Mouse (Mus musculus) hindbrain, embryonic 12.5 days (tissue): Measurements from ENCODE around the gene Ubap2. TPM values are rescaled to one million over a fixed set of nuclear protein-coding genes. Genes with fewer than 3 reads are reported as not detected.

ENCODE experiments used
- ATAC-seq: fragments of 200-750 bp; cut with Nextera tagmentation; 2 replicates; pipeline ENCODE4 v1.8.0; 2017; ENCODE audit warnings: moderate TSS enrichment; ENCODE audit not compliant: low FRiP score
- H3K27ac ChIP-seq: fragments of 300-500 bp; sonication (generic); 2 replicates; pipeline ENCODE4 v1.5.1; 2016; ENCODE audit warnings: mild to moderate bottlenecking
- H3K27me3 ChIP-seq: fragments of 300-500 bp; sonication (generic); 2 replicates; pipeline ENCODE4 v1.6.1; 2016; ENCODE audit warnings: mild to moderate bottlenecking
- H3K36me3 ChIP-seq: fragments of 300-500 bp; sonication (generic); 2 replicates; pipeline ENCODE4 v1.6.1; 2016; ENCODE audit warnings: mild to moderate bottlenecking
- H3K4me1 ChIP-seq: fragments of 300-500 bp; sonication (generic); 2 replicates; pipeline ENCODE4 v1.6.1; 2016
- H3K4me2 ChIP-seq: fragments of 300-500 bp; sonication (generic); replicated peaks from 2 replicates; pipeline ENCODE4 v1.6.1; 2016; ENCODE audit warnings: mild to moderate bottlenecking
- H3K4me3 ChIP-seq: fragments of 300-500 bp; sonication (generic); 2 replicates; pipeline ENCODE4 v1.5.1; 2016; ENCODE audit warnings: mild to moderate bottlenecking
- H3K9ac ChIP-seq: fragments of 300-500 bp; sonication (generic); 2 replicates; pipeline ENCODE4 v1.6.1; 2016; ENCODE audit warnings: mild to moderate bottlenecking, moderate library complexity
- H3K9me3 ChIP-seq: fragments of 300-500 bp; sonication (generic); replicated peaks from 2 replicates; pipeline ENCODE4 v1.6.1; 2016; ENCODE audit warnings: mild to moderate bottlenecking
- WGBS: fragments of 180-500 bp; shearing (Covaris S2); methylation state at CpG from one replicate; pipeline ENCODE4 v1.1.7; 2016; 5-methylcytosine and 5-hydroxymethylcytosine counted together
- polyA plus RNA-seq: library from polyadenylated mRNA; unstranded; fragments of >200 nt; fragmentation: Nextera tagmentation; extraction: Ambion mirVana; gene quantifications from 2 replicates; pipeline ENCODE4 v1.2.1, GENCODE M21; 2016

Gene Ubap2
- polyA plus RNA-seq, 1 experiment from 2014 or later: 71.1 TPM

DNA sequence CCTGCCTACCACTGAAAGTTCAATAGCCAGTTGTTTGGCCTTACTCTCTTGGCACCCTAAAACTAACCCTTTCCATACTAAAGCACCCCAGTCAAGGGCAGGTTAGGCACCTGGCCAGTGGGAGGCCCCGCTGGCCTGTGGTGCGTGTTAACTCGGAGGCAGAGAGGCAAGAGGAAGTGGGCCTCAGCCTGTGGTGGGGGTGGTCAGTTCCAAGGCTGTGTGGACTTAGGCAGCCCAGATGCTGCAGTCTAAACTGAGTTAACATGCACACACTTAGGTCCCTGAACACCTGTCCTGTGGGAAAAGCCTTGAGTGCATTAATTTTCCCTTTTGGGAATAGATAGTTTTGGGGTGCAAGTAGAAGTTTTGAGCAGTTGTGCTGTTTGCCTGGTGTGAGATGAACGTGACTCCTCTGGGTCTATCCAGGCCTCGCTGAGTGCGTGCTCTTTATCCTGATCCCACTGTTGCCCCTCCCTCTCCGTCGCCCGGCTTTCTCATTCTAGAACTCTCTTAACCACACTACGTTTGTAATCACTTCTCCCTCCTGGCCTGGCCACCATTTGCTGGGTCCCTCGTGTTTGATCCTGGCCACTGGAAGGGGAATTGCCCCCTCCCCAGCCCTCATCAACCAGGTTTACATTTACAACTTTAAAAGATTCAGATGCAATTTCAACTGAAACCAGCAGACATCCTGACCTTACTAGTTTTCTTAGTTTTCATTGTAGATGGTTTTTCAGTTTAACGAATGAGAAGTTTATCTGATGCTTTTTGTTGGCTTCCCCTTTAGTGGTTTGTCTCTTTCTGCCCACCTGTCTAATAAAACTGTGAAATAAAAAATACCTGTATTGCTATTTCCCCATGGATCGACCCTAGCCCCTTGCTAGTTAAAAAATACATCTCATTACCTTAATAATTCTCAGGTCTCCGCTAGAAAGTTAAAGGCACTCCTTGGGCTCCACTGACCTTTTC, 82.1 kb downstream of the Ubap2 start:
- no peaks in the 10 kb centered on the region for H3K4me1 ChIP-seq
- 77% methylated on average over 14 of the region's 14 CpGs for WGBS
- H3K4me2 ChIP-seq: no peak overlapping the region
- no peaks in the 10 kb centered on the region for H3K27me3 ChIP-seq
- ATAC-seq: no peak
- H3K27ac ChIP-seq: no peak overlapping the region
- peaks cover 80% of the 10 kb centered on the region for H3K36me3 ChIP-seq
- no peak overlapping the region for H3K4me3 ChIP-seq
- H3K9me3 ChIP-seq: no peaks in the 10 kb centered on the region
- no peak overlapping the region for H3K9ac ChIP-seq

DNA sequence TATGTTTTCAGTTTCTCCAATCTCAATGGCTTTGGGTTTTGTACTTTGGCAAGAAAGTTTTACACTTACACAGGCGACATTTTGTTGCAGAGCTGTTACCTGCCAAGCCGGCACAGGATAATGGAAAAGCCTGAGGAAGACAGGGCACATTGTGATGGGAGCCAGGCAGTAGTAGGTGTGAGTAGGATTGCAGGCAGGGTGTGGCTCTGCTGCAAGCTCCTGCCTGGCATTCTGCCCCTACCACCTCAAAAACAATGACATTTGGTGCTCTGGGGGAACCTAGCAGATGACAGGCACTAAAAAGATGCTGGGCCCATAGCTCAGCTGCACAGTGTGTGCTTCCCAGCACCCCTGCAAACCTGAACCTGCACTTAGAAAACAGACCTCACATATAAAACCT, 85.1 kb downstream of the Ubap2 start:
- no peaks in the 10 kb centered on the region for H3K27me3 ChIP-seq
- no peak overlapping the region for H3K4me3 ChIP-seq
- H3K4me2 ChIP-seq: no peak overlapping the region
- 94% methylated on average over 2 of the region's 2 CpGs for WGBS
- H3K27ac ChIP-seq: no peak overlapping the region
- ATAC-seq: no peak
- no peaks in the 10 kb centered on the region for H3K9me3 ChIP-seq
- no peaks in the 10 kb centered on the region for H3K4me1 ChIP-seq
- H3K36me3 ChIP-seq: peaks cover 65% of the 10 kb centered on the region
- no peak overlapping the region for H3K9ac ChIP-seq

DNA sequence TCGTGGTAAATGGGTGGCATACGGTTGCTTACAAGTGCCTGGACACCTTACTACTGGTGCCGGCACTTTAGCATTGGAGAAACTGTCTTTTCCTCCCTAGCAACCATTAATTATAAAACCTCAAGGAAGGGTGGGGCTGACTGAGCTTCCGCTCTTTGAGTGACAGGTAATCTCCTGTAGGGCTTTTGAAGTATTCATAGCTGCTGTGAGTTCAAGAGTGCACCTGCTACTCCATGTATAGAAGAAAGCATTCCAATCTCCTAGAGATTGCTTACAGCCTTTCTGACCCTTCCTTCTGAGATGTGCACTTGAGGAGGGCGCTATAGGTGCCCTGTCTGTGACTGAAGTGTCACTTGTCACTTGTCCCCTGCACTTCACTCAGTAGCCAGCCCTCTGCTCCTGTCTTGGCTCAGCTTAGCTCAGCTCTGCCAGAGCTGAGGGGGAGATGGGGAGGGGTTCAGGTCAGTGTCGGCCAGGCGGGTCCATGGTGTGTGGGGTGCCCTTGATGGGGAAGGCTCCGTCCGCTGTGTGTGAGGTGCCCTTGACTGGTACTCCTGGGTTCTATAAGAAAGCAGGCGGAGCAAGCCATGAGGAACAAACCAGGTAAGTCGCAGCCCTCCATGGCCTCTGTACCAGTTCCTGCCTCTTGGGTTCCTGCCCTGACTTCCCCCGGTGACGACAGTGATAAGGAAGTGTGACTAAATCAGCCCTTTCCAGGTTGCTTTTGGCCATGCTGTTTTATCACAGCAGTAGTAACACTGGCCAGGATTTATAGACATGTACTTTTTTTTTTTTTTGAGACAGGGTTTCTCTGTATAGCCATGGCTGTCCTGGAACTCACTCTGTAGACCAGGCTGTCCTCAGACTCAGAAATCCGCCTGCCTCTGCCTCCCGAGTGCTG, 94.9 kb downstream of the Ubap2 start:
- no peaks in the 10 kb centered on the region for H3K4me1 ChIP-seq
- no peak overlapping the region for H3K4me2 ChIP-seq
- WGBS: 92% methylated on average over 15 of the region's 15 CpGs
- no peaks in the 10 kb centered on the region for H3K27me3 ChIP-seq
- no peak for ATAC-seq
- peaks cover 47% of the 10 kb centered on the region for H3K36me3 ChIP-seq
- no peaks in the 10 kb centered on the region for H3K9me3 ChIP-seq
- no peak overlapping the region for H3K4me3 ChIP-seq
- H3K9ac ChIP-seq: no peak overlapping the region
- no peak overlapping the region for H3K27ac ChIP-seq

DNA sequence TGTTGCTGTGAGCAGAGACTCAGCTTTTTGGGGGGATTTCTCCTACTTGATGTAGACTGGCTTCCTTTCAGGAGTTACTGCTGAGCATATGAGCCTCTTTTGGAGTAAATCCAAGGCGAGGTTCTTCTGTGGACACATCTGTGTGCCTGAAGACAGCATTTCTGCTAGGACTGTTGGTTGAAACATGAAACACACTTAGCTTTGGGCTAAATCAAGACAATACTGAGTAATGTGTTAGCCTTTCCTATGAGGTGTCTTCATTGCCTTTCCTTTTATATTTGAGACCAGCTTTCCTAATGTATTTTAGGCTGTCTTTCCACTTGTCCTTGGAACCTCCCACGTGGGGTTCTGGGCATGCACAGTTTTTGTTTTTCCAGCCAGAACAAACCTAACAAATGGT, 100.3 kb downstream of the Ubap2 start:
- H3K36me3 ChIP-seq: peaks cover 36% of the 10 kb centered on the region
- no peak overlapping the region for H3K4me3 ChIP-seq
- H3K27me3 ChIP-seq: no peaks in the 10 kb centered on the region
- 85% methylated on average over 2 of the region's 2 CpGs for WGBS
- H3K9me3 ChIP-seq: no peaks in the 10 kb centered on the region
- no peaks in the 10 kb centered on the region for H3K4me1 ChIP-seq
- no peak overlapping the region for H3K27ac ChIP-seq
- H3K9ac ChIP-seq: no peak overlapping the region
- ATAC-seq: no peak
- H3K4me2 ChIP-seq: no peak overlapping the region

DNA sequence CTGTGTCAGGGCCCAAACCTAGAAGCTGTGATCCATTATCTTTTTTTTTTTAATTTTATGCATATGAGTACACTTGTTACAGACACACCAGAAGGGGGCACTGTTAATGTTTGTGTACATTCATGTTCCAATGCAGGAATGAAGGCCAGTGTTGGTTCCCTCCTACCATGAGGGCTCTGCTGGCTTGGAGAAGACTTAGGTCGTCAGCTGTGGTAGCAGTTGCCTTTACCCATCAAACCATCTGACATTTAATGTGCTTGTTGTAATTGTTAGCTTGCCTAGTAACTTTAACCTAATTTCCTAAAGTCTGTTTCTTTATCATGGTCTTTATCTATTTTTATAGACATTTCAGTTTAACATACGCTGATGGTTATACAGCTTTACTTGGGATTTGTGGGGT, 104.0 kb downstream of the Ubap2 start:
- H3K36me3 ChIP-seq: peaks cover 29% of the 10 kb centered on the region

DNA sequence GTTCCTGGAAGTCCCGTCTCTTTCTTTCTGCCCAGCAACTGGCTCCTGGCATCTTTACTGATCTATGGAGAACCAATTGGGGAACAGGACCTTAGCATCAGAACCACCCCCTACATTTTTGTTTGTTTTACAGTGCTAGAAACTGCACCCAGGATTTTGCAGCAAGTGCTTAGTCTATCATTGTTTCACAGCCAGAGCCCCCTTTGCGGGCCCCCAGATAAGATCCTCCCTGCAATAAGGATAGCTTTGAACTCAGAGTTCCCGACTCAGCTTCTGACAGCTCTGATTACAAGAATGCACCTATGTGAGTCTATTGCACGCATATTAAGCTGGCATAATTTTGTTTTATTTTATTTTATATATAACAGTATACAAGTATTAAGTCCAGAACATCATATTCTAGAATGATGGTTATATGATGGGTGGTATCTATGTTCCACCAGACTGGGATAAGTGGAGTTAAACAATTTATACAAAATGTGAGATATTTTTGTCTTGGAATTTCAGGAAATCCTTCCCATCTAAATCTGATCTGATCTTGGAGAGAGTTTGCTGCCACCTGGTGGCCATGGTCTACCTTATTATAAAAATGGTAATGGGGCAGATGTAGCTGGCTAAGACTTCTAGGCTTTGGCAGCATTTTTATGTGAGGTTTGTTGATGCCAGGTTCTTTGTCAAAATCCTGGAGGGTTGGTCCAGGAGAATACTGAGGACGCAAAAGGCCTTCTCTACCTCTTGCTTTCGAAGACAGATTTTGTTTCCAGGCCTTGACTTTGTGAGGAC, 109.1 kb downstream of the Ubap2 start:
- Histone ChIP-seq H3K27ac (peak overlapping the region; percentile 64), H3K9ac (peak overlapping the region; percentile 28; the same call in 1 of the 2 replicates), H3K9me3 (no peaks in the 10 kb centered on the region), H3K27me3 (no peaks in the 10 kb centered on the region), H3K4me2 (no peak overlapping the region), H3K36me3 (peaks cover 16% of the 10 kb centered on the region), H3K4me3 (no peak overlapping the region), H3K4me1 (peaks cover 2% of the 10 kb centered on the region; the same call in 1 of the 2 replicates)
- ATAC-seq: no peak
- 81% methylated on average over 6 of the region's 6 CpGs for WGBS

More for the DNA sequence above, 104.0 kb downstream of the Ubap2 start:
- Histone ChIP-seq H3K4me1 (no peaks in the 10 kb centered on the region), H3K9me3 (no peaks in the 10 kb centered on the region), H3K4me3 (no peak overlapping the region), H3K4me2 (no peak overlapping the region), H3K27me3 (no peaks in the 10 kb centered on the region), H3K27ac (no peak overlapping the region), H3K9ac (no peak overlapping the region)
- ATAC-seq: no peak
- WGBS: 86% methylated on average over 2 of the region's 2 CpGs

DNA sequence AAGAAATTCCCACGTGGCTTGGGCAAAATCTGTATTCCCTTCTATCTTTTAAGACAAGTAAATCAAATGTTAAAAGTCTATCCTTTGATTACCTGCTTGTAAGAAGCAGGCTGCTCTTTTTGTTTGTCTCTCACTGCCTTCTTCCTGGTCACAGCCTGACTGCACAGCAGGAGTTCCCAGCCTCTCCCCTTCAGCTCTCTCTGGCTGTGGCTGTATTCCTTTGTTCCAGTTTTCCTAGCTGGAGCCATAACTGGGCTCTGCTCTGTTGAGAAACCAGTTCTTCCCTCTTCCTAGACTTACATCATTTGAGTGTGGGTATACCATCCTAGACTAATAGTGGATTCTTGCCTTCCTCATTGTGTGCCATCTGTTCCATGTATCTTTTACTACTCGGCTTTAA, 110.0 kb downstream of the Ubap2 start:
- Histone ChIP-seq H3K4me3 (no peak overlapping the region), H3K27me3 (no peaks in the 10 kb centered on the region), H3K9me3 (no peaks in the 10 kb centered on the region), H3K4me1 (peaks cover 2% of the 10 kb centered on the region; the same call in 1 of the 2 replicates), H3K27ac (peak overlapping the region; percentile 64), H3K9ac (no peak overlapping the region; the same call in 1 of the 2 replicates), H3K36me3 (peaks cover 16% of the 10 kb centered on the region), H3K4me2 (no peak overlapping the region)
- ATAC-seq: no peak
- WGBS: 36% methylated on average over 2 of the region's 2 CpGs

DNA sequence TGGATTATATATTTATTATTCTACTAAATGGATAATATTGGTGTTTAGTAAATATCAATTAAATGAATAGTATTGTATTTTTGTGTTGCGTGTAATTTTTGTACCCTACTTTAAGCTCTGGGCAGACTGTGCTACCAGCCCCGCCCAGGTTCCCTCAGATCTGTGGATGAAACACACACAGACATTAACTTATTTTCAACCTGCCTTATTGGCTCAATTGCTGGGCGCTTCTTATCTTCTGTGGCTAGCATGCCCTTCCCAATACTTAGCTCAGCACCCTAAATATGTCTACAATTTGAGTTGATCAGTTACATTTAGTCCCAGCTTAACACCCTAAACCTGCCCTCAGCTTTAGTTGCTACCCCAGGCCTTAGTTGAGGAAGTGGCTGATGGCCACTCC, 113.7 kb downstream of the Ubap2 start:
- Histone ChIP-seq H3K4me2 (no peak overlapping the region), H3K4me1 (peaks cover 7% of the 10 kb centered on the region; the same call in 1 of the 2 replicates), H3K9me3 (no peaks in the 10 kb centered on the region), H3K27me3 (no peaks in the 10 kb centered on the region), H3K27ac (no peak overlapping the region), H3K4me3 (no peak overlapping the region), H3K9ac (no peak overlapping the region), H3K36me3 (no peaks in the 10 kb centered on the region)
- ATAC-seq: no peak
- WGBS: 94% methylated on average over 3 of the region's 3 CpGs

DNA sequence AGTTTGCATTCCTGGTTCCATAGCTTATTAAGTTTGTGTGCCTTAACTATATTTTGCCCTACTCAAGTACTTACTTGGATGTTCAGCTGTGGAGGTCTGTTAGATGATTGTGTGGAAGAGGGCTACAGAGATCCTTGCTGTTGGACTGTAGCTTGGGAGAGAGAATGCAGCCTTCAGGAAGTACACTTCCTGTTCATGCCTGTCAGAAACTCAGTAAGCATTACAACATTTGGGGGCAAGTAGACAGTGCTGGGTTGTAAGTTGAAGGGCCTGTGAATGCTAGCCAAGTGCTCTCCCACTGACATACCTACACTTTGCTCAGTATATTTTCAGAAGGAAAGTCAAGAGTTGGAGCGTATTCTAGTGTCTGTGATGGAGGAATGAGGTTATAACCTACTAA, 116.7 kb downstream of the Ubap2 start:
- 100% methylated on average over 1 of the region's 1 CpGs for WGBS
- Histone ChIP-seq H3K27me3 (no peaks in the 10 kb centered on the region), H3K36me3 (no peaks in the 10 kb centered on the region), H3K4me1 (peaks cover 4% of the 10 kb centered on the region; the same call in 1 of the 2 replicates), H3K27ac (no peak overlapping the region), H3K4me2 (no peak overlapping the region), H3K9ac (no peak overlapping the region), H3K4me3 (no peak overlapping the region), H3K9me3 (no peaks in the 10 kb centered on the region)
- no peak for ATAC-seq

DNA sequence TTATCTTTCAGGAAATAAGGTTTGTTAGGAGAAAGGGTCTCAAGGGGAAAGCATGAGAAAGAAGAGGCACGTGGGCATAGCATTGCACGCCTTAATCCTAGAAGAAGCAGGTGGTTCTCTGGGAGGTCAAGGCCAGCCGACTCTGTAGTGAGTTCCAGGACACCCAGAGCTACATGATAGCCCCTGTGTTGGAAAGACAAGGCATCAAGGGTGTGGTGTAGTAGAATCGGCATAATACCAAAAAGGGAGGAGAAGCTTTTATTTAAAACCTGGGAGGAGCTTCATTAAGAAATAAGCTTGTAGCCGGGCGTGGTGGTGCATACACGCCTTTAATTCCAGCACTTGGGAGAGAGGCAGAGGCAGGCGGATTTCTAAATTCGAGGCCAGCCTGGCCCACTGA, 118.0 kb downstream of the Ubap2 start:
- 92% methylated on average over 9 of the region's 9 CpGs for WGBS
- H3K27me3 ChIP-seq: no peaks in the 10 kb centered on the region
- no peak overlapping the region for H3K4me2 ChIP-seq
- H3K36me3 ChIP-seq: no peaks in the 10 kb centered on the region
- H3K27ac ChIP-seq: no peak overlapping the region
- H3K9me3 ChIP-seq: no peaks in the 10 kb centered on the region
- peaks cover 9% of the 10 kb centered on the region; the same call in 1 of the 2 replicates for H3K4me1 ChIP-seq
- H3K4me3 ChIP-seq: no peak overlapping the region
- ATAC-seq: no peak
- H3K9ac ChIP-seq: no peak overlapping the region

DNA sequence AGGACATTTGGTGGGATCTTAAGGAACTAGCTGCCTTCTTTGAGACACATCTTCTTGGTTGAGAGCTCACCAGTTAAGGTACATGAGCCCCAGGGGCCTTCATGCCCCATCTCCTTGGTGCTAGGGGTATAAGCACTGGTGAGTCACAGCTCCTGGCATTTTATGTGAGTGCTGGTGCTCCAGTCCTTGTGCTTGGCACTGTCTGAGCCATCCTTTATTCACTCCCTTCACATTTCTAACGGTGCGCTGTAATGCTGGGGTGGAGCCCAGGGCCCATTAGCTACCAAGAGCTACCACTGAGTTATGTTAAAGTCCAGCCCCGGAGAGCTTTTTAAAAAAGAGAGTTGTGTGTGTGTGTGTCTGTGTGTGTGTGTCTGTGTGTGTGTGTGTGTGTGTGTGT, 121.8 kb downstream of the Ubap2 start:
- 94% methylated on average over 3 of the region's 3 CpGs for WGBS
- ATAC-seq: no peak
- 0 out of 2 replicates have a peak, but pooled peaks cover 4% of the 10 kb centered on the region for H3K36me3 ChIP-seq
- H3K4me3 ChIP-seq: no peak overlapping the region
- no peak overlapping the region for H3K9ac ChIP-seq
- H3K9me3 ChIP-seq: no peaks in the 10 kb centered on the region
- peaks cover 9% of the 10 kb centered on the region; the same call in 1 of the 2 replicates for H3K4me1 ChIP-seq
- H3K4me2 ChIP-seq: no peak overlapping the region
- no peaks in the 10 kb centered on the region for H3K27me3 ChIP-seq
- H3K27ac ChIP-seq: no peak overlapping the region
